Mouse (Mus musculus) left cerebral cortex, postnatal 4 days (tissue): ENCODE data around the gene Kazald1. TPM values are rescaled to one million over a fixed set of nuclear protein-coding genes. Genes with fewer than 3 reads are reported as not detected.

Experiments
- total RNA-seq, 2 experiments: library from RNA; stranded (reverse); gene quantifications; 2 replicates each; pipeline ENCODE4 v1.2.3; 2021

Gene Kazald1
- total RNA-seq, 2 experiments from 2014 or later: 0.70 to 1.8 TPM

Other genes with a start within 250 kb of the Kazald1 start
- gene Slf2, start 144.1 kb upstream of the Kazald1 start, total RNA-seq: 10 to 100 TPM; 44.7 to 46.6 TPM
- 100 to 1,000 TPM; 116 to 123 TPM for gene Sema4g, start 86.1 kb upstream of the Kazald1 start, total RNA-seq
- 10 to 100 TPM; 16.0 to 17.3 TPM for gene Twnk, start 69.6 kb upstream of the Kazald1 start, total RNA-seq
- 10 to 100 TPM; 41.3 to 41.6 TPM for gene Mrpl43, start 68.8 kb upstream of the Kazald1 start, total RNA-seq
- gene Lzts2, start 60.8 kb upstream of the Kazald1 start, total RNA-seq: 10 to 100 TPM; 30.2 to 35.1 TPM
- gene Pdzd7, start 29.5 kb upstream of the Kazald1 start, total RNA-seq: 1 to 10 TPM; 8.0 to 8.2 TPM
- 100 to 1,000 TPM; 108 to 128 TPM for gene Sfxn3, start 27.7 kb upstream of the Kazald1 start, total RNA-seq
- not detected for gene Tlx1, start 75.4 kb downstream of the Kazald1 start, total RNA-seq
- gene Lbx1, start 160.6 kb downstream of the Kazald1 start, total RNA-seq: not detected